ENCODE assay signal across 1 mouse cellular context in genomic region chr17:31753113-31753858, GRCm38 (mm10).
TF ChIP-seq lines count a peak whose summit lies in the region.

No protein-coding gene starts in this region.

TF ChIP-seq in CH12.LX, 34 proteins besides CTCF, POLR2A, EP300 and RAD21 (continued from another document):
- TF ChIP-seq ZNF384 (IDR thresholded peaks at IDR 0.05; ENCODE audit: low read depth, low read length) (0 out of 2 replicates have a peak, but pooled peaks have one; percentile 39), MXI1 (IDR thresholded peaks at IDR 0.05; ENCODE audit: low read depth, low read length) (no peak)
